Mouse (Mus musculus) myocyte (in vitro differentiated cells): ENCODE results near the gene Tmem259.

Source experiments
- CEBPB ChIP-seq: IDR thresholded peaks from 2 replicates; pipeline ENCODE4 v1.6.1; 2011; ENCODE audit warnings: mild to moderate bottlenecking, moderate library complexity; ENCODE audit not compliant: poor library complexity, insufficient read depth, severe bottlenecking
- E2F4 ChIP-seq: IDR thresholded peaks from one replicate; pipeline ENCODE4 v1.6.1; 2011; ENCODE audit warnings: mild to moderate bottlenecking, control low read depth, moderate library complexity; ENCODE audit not compliant: insufficient read depth
- POLR2A ChIP-seq: IDR thresholded peaks from one replicate; pipeline ENCODE4 v1.6.1; 2011; ENCODE audit warnings: low read depth, mild to moderate bottlenecking, control low read depth, moderate library complexity; ENCODE audit not compliant: insufficient read length
- TCF12 ChIP-seq: IDR thresholded peaks from one replicate; pipeline ENCODE4 v1.6.1; 2011; ENCODE audit warnings: mild to moderate bottlenecking, control low read depth; ENCODE audit not compliant: poor library complexity, insufficient read depth, severe bottlenecking
- TCF3 ChIP-seq: IDR thresholded peaks from one replicate; pipeline ENCODE4 v1.6.1; 2011; ENCODE audit warnings: low read depth, control low read depth; ENCODE audit not compliant: insufficient read length
- USF1 ChIP-seq: IDR thresholded peaks from one replicate; pipeline ENCODE4 v1.6.1; 2011; ENCODE audit warnings: low read depth, mild to moderate bottlenecking, control low read depth, moderate library complexity

GRCm38 (mm10) chr10:80022164-80022563 is 38.0 kb upstream of the Tmem259 start:
- TF ChIP-seq POLR2A (no peak), TCF3 (no peak), USF1 (no peak), CEBPB (no peak), TCF12 (no peak), E2F4 (no peak)
